Mouse (Mus musculus) megakaryocyte, embryonic 14.5 days (primary cell): Measurements from ENCODE around the gene Smco2. TPM values are rescaled to one million over a fixed set of nuclear protein-coding genes. Genes with fewer than 3 reads are reported as not detected.
"Not testable (repeated sequence)": the region's sequence is repeated elsewhere in the genome, so short reads cannot be mapped to it uniquely, and the experiment has no call there.

Experiments used
- H3K27me3 ChIP-seq: replicated peaks from 2 replicates; pipeline ENCODE3; 2012; ENCODE audit warnings: inconsistent platforms
- H3K36me3 ChIP-seq: replicated peaks from 2 replicates; pipeline ENCODE3; 2012; ENCODE audit warnings: low read length, inconsistent platforms, mixed read lengths
- H3K4me1 ChIP-seq: 2 replicates; pipeline ENCODE4 v1.6.1; 2012; ENCODE audit warnings: inconsistent platforms
- H3K4me3 ChIP-seq: replicated peaks from 2 replicates; pipeline ENCODE3; 2012; ENCODE audit warnings: moderate library complexity, mild to moderate bottlenecking, inconsistent platforms
- H3K9me3 ChIP-seq: 2 replicates; pipeline ENCODE4 v1.6.1; 2012; ENCODE audit warnings: inconsistent platforms
- FLI1 ChIP-seq: IDR thresholded peaks from 2 replicates; pipeline ENCODE4 v1.6.1; 2012; ENCODE audit warnings: low read length, inconsistent platforms, mixed read lengths
- GATA1 ChIP-seq: IDR thresholded peaks from 3 replicates; pipeline ENCODE4 v1.6.1; 2012; ENCODE audit warnings: mixed read lengths, low read length, inconsistent platforms, borderline replicate concordance
- polyA plus RNA-seq: library from polyadenylated mRNA; stranded (reverse); fragments of >175 nt; gene quantifications from 2 replicates; pipeline ENCODE4 v1.2.3, GENCODE M21; 2012; ENCODE audit warnings: low replicate concordance; ENCODE audit not compliant: insufficient read depth

The Smco2 gene
- polyA plus RNA-seq, 1 experiment = not detected

DNA sequence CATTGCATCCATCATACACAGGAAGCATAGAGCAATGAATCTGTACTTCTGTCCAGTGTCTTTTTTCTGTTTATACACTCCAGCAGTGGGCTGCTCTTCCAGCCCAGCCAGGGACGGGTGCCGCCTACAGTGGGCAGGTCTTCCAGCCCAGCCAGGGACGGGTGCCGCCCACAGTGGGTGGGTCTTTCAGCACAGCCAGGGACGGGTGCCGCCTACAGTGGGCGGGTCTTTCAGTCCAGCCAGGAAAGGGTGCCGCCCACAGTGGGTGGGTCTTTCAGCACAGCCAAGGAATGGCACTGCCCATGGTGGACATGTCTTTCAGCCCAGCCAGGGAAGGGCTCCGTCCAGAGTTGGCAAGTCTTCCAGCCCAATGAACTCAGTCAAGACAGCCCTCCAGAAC, 5.3 kb downstream of the Smco2 start:
- Histone ChIP-seq H3K4me1 (peaks cover 14% of the 10 kb centered on the region), H3K9me3 (0 out of 2 replicates have a peak, but pooled peaks cover 3% of the 10 kb centered on the region), H3K4me3 (no peak overlapping the region), H3K36me3 (no peaks in the 10 kb centered on the region), H3K27me3 (peaks cover 11% of the 10 kb centered on the region)
- TF ChIP-seq GATA1 = no peak

DNA sequence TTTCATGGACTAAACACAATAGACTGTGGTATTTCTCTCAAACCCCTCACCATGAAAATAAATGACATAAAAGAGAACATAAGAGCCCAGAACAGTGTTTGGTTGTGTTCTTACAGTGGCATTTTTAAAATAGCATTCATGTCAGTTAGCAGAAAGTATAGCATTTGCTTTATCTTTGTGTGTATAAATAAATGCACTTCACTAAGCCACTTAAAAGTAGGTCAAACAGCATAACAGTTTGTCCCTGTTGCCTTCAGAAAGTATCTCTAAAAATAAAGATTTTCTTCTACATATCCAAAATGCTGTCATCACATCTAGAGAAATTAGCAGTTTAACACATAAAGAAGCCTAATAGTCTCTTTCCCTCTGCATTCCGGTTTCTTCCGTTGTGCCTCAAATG, 7.5 kb downstream of the Smco2 start:
- no peak overlapping the region for H3K4me3 ChIP-seq
- no peaks in the 10 kb centered on the region for H3K36me3 ChIP-seq
- H3K4me1 ChIP-seq = peaks cover 9% of the 10 kb centered on the region
- H3K27me3 ChIP-seq = peaks cover 17% of the 10 kb centered on the region
- 0 out of 2 replicates have a peak, but pooled peaks cover 3% of the 10 kb centered on the region for H3K9me3 ChIP-seq
- no peak for TF ChIP-seq GATA1
- TF ChIP-seq FLI1 = no peak

GRCm38 (mm10) chr6:146863154-146863553, 13.2 kb downstream of the Smco2 start:
- peaks cover 15% of the 10 kb centered on the region for H3K27me3 ChIP-seq
- H3K9me3 ChIP-seq = no peaks in the 10 kb centered on the region
- TF ChIP-seq GATA1 = no peak
- TF ChIP-seq FLI1 = no peak
- H3K4me1 ChIP-seq = peaks cover 11% of the 10 kb centered on the region
- H3K4me3 ChIP-seq = no peak overlapping the region
- no peaks in the 10 kb centered on the region for H3K36me3 ChIP-seq

DNA sequence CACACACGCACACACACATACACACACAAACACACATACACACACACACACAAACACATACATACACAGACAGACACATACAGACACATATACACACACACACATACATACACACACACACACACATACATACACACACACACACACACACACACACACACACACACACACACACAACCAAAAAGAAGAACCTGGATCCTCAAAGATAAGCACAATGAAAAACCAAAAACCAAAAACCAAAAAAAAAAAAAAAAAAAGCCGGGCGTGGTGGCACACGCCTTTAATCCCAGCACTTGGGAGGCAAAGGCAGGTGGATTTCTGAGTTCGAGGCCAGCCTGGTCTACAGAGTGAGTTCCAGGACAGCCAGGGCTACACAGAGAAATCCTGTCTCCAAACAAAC, 14.5 kb downstream of the Smco2 start:
- Histone ChIP-seq H3K27me3 (peaks cover 13% of the 10 kb centered on the region), H3K4me1 (peaks cover 11% of the 10 kb centered on the region)
- not testable (repeated sequence) for H3K36me3 ChIP-seq, H3K4me3 ChIP-seq, H3K9me3 ChIP-seq

- peaks cover 16% of the 10 kb centered on the region for H3K27me3 ChIP-seq
- TF ChIP-seq GATA1 (no peak), FLI1 (no peak)
Observed at GRCm38 (mm10) chr6:146865701-146866100, 15.8 kb downstream of the Smco2 start.

GRCm38 (mm10) chr6:146871975-146872374, 22.1 kb downstream of the Smco2 start:
- peaks cover 21% of the 10 kb centered on the region for H3K27me3 ChIP-seq
- peaks cover 25% of the 10 kb centered on the region for H3K4me1 ChIP-seq
- H3K4me3 ChIP-seq = no peak overlapping the region
- no peak for TF ChIP-seq GATA1
- no peak for TF ChIP-seq FLI1
- H3K36me3 ChIP-seq = no peaks in the 10 kb centered on the region
- peaks cover 12% of the 10 kb centered on the region for H3K9me3 ChIP-seq

More at GRCm38 (mm10) chr6:146865701-146866100, 15.8 kb downstream of the Smco2 start:
- no peak overlapping the region for H3K4me3 ChIP-seq
- peaks cover 9% of the 10 kb centered on the region for H3K9me3 ChIP-seq
- H3K4me1 ChIP-seq = peaks cover 11% of the 10 kb centered on the region
- no peaks in the 10 kb centered on the region for H3K36me3 ChIP-seq

GRCm38 (mm10) chr6:146874415-146874814, 24.5 kb downstream of the Smco2 start:
- TF ChIP-seq FLI1 (no peak), GATA1 (no peak)
- H3K36me3 ChIP-seq = peaks cover 8% of the 10 kb centered on the region

DNA sequence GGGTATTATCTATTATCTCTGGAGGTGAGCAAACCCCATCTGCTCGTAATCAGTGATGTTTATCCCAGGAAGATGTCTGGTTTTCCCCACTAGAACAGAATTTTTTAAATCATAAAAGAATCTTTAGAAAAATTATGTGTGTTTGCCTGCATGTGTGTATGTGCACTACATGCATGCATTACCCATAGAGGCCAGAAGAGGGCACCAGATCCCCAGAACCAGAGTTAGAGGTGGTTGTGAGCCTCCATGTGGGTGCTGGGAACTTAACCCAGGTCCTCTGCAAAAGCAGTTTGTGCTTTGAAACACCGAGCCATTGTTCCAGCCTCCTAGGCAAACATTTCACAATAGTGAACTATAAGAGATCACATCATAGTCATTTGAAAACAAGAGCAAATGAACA, 26.9 kb downstream of the Smco2 start:
- Histone ChIP-seq H3K36me3 (peaks cover 8% of the 10 kb centered on the region), H3K4me1 (peaks cover 22% of the 10 kb centered on the region), H3K9me3 (peaks cover 12% of the 10 kb centered on the region), H3K4me3 (no peak overlapping the region), H3K27me3 (peaks cover 7% of the 10 kb centered on the region)
- TF ChIP-seq GATA1 = no peak
- TF ChIP-seq FLI1 = no peak

More at GRCm38 (mm10) chr6:146874415-146874814, 24.5 kb downstream of the Smco2 start:
- Histone ChIP-seq H3K4me1 (peaks cover 25% of the 10 kb centered on the region), H3K27me3 (peaks cover 17% of the 10 kb centered on the region), H3K4me3 (no peak overlapping the region), H3K9me3 (peaks cover 21% of the 10 kb centered on the region)

DNA sequence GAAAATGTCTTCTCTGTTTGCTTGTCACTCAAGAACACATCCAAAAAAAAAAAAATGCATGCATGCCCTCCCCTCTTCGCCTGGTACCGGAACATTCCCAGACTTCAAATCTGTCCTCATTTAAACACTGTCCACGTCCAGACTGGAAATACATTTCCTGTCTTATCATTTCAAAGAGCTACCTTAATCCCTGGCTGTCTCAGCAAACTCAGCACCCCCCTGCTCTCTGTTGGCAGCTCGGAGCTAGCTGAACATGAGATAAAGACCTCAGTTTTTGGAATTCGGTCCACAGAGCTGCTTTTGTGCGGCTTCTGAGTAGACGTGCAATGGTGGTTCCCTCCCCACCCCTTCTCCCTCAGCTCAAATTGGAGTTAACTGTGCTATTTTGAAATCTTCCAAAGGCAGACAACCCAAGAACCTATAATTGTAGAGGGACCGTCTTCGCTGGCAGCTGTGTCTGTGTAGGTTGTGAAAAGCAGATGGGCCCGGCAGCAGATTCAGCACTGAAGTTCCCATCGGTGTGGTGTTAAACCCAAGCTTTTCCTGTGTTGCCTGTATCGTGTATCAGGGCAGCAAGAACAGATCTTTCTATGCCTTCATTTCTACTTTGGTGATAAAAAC, 27.6 kb downstream of the Smco2 start:
- Histone ChIP-seq H3K9me3 (peaks cover 12% of the 10 kb centered on the region), H3K4me1 (peaks cover 21% of the 10 kb centered on the region), H3K4me3 (no peak overlapping the region), H3K36me3 (peaks cover 8% of the 10 kb centered on the region), H3K27me3 (peaks cover 5% of the 10 kb centered on the region)
- TF ChIP-seq GATA1 (no peak), FLI1 (no peak)

DNA sequence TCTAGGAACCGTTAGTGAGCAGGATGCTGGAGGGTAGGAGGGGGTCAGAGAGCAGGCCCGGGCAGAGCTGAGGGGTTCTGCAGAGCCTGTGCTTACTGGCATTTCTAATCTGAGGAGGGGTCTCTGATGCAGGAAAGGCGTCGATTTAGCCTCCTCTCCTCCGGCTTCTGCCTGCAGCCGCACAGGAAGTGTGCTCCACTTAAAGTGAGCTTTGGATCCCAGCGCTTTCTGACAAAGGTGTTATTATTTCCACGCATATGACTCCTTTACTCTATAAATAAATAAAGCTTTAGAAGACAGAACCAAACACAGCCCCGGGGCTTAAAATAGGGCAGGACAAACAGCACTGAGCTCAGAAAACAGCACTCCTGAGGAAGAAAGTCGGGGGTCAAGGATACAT, 29.0 kb downstream of the Smco2 start:
- no peak for TF ChIP-seq GATA1
- no peak for TF ChIP-seq FLI1
- Histone ChIP-seq H3K4me3 (no peak overlapping the region), H3K27me3 (peaks cover 1% of the 10 kb centered on the region), H3K4me1 (peaks cover 23% of the 10 kb centered on the region), H3K9me3 (peaks cover 12% of the 10 kb centered on the region), H3K36me3 (peaks cover 8% of the 10 kb centered on the region)

- peaks cover 12% of the 10 kb centered on the region for H3K9me3 ChIP-seq
- TF ChIP-seq FLI1 = no peak
- TF ChIP-seq GATA1 = no peak
Observed at GRCm38 (mm10) chr6:146879856-146880255, 30.0 kb downstream of the Smco2 start.

More at GRCm38 (mm10) chr6:146879856-146880255, 30.0 kb downstream of the Smco2 start:
- Histone ChIP-seq H3K27me3 (peaks cover 1% of the 10 kb centered on the region), H3K36me3 (peaks cover 8% of the 10 kb centered on the region), H3K4me1 (peaks cover 20% of the 10 kb centered on the region), H3K4me3 (no peak overlapping the region)
